Mouse (Mus musculus) olfactory bulb, adult 2 months (tissue): ENCODE data around the gene Usp54. TPM values are rescaled to one million over a fixed set of nuclear protein-coding genes. Genes with fewer than 3 reads are reported as not detected.

Experiments used
- H3K27ac ChIP-seq: fragments of 200-500 bp; 2 replicates; pipeline ENCODE4 v1.5.1; 2012; ENCODE audit warnings: low read depth, low read length; ENCODE audit not compliant: insufficient read depth
- H3K4me1 ChIP-seq: fragments of 200-500 bp; 2 replicates; pipeline ENCODE4 v1.6.1; 2012; ENCODE audit warnings: low read length; ENCODE audit not compliant: control insufficient read depth, insufficient read depth
- H3K4me3 ChIP-seq: fragments of 200-500 bp; 2 replicates; pipeline ENCODE4 v1.5.1; 2012; ENCODE audit warnings: mild to moderate bottlenecking, low read depth, low read length, moderate library complexity; ENCODE audit not compliant: insufficient read depth
- CTCF ChIP-seq: fragments of 200-500 bp; IDR thresholded peaks from 2 replicates; pipeline ENCODE4 v1.5.1; 2012; ENCODE audit warnings: low read depth, mild to moderate bottlenecking, low read length, moderate library complexity; ENCODE audit not compliant: insufficient read depth
- POLR2A ChIP-seq: fragments of 200-500 bp; IDR thresholded peaks from 2 replicates; pipeline ENCODE4 v1.6.1; 2012; ENCODE audit warnings: mild to moderate bottlenecking, low read depth, low read length, moderate library complexity; ENCODE audit not compliant: insufficient read depth
- WGBS: fragments of 180-500 bp; shearing (Covaris S2); methylation state at CpG from one replicate; pipeline ENCODE4 v1.1.7; 2018; 5-methylcytosine and 5-hydroxymethylcytosine counted together
- polyA plus RNA-seq: library from polyadenylated mRNA; stranded (reverse); fragments of >200 nt; gene quantifications from 2 replicates; pipeline ENCODE4 v1.2.4, GENCODE M21; 2012; ENCODE audit warnings: low replicate concordance; ENCODE audit not compliant: missing spikeins, insufficient read depth, insufficient read length

Gene Usp54
- polyA plus RNA-seq, 1 experiment = 58.6 TPM

DNA sequence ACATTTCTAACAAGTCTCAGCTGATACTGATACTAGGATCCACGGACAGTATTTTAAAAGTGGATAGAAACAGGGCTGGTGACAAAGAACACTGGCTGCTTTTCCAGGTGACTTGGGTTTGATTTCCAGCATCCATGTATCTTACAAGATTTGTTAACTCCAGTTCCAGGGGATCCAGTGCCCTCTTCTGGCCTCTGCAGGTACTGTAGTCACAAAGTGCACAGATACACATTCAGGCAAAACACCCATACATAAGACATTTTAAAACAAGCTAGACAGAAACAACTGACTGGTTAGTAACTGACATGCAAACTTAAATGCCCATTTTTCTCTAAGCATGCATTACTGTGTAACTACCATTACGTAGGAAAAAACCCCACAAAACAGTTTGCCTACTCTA, 32.1 kb upstream of the Usp54 start:
- Histone ChIP-seq H3K4me3 (no peak overlapping the region), H3K4me1 (no peaks in the 10 kb centered on the region), H3K27ac (no peak overlapping the region)
- TF ChIP-seq POLR2A = no peak
- TF ChIP-seq CTCF = no peak
- 95% methylated on average over 2 of the region's 2 CpGs for WGBS

DNA sequence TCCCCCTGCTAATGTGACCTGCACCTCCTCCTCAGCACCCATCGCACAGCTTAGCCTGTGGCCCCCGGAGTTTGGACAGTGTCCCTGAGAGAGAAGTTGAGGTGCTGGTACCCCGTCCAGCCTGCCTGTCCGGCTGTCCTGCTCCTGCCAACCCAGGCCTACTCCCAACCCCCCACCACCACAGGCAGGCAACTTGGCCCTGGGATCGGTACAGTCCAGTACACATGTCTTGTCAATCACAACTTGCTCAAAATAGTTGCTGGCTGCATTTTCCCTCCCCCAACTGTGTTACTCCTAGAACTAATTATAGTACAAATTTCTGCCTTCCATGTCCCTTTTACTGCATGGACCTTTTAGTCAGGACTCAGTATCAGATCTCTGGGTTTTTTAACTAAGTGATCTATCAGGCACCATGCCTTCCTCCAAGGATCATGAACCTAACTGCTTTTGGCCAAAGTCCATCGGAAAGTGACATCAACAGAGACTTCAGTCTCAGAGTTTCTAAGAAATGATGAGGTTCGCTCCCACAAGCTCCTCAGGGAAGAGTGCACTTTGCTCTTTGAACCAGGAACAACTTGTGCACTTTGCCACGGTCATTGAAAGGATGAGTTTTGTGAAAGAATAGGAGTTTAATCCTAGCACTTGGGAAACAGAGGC, 27.4 kb upstream of the Usp54 start, which contains the start of gene Synpo2l:
TSS of gene Synpo2l (minus strand) at position 201 of the 657 bp plus-strand sequence.
- Histone ChIP-seq H3K4me3 (no peak within 1 kb of the TSS), H3K27ac (no peak within 1 kb of the TSS), H3K4me1 (peaks cover 6% of the 10 kb centered on the region)
- TF ChIP-seq CTCF = no peak
- no peak for TF ChIP-seq POLR2A
- 74% methylated on average over 8 of the region's 8 CpGs for WGBS

DNA sequence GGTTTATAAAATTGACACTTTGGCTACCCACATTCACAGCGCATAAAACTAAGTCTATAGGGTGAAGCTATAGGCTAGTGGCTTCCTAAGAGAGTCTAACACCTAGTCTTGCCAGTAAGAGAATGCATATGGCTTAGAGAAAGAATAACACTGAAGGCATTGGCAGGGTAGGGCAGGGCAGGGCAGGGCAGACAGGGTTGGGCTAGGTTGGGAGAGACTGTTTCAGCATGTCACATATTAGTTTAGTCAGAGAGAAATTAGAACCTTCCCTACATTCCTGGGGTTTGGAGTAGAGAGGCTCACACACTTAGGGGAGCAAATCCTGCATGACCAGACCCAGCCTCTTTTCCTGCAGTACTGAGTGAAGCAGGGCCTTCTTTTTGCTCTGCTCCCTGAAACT, 26.6 kb upstream of the Usp54 start:
- Histone ChIP-seq H3K4me3 (no peak overlapping the region), H3K27ac (no peak overlapping the region), H3K4me1 (peaks cover 6% of the 10 kb centered on the region)
- TF ChIP-seq CTCF (no peak), POLR2A (no peak)
- WGBS = 82% methylated on average over 1 of the region's 1 CpGs

DNA sequence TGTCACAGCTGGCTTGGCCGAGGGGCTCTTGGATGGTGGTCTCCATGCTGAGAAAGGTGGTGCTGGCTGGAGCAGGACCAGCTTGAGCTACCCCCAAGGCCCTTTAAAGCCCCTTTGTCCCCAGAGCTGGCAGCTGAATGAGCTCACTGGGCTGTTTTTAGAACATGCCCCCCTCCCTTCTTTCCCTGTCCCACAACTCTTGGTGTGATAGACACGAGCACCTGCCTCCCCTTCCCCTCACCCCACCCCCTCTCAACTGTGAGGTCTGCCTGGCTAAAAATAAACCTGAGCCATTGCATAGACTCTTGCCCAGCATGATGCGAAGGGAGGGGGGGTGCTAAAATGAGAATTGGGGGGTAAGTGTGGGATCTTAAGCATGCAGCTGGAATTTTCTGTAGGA, 23.6 kb upstream of the Usp54 start:
- no peak overlapping the region for H3K4me3 ChIP-seq
- H3K27ac ChIP-seq = no peak overlapping the region
- peaks cover 20% of the 10 kb centered on the region for H3K4me1 ChIP-seq
- 15% methylated on average over 3 of the region's 3 CpGs for WGBS
- TF ChIP-seq POLR2A (no peak), CTCF (no peak)

DNA sequence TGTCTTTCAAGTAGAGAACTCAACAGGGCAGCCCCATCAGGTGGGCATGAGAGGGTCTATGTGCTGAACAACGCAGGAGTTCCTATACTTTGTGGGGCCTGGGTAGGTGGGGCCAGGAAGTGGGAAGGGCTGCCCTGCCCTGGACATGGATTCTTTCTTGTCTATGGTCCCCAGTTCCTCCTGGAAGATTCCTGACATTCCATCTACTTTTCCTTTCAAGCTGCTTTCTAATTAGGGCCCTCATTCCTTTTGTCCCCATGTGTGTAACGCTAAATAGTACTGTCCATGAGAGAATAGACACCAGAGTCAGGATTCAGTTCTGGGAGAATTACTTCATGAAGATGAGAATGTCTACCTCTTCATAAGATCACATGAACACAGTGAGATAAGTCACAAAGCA, 22.7 kb upstream of the Usp54 start:
- H3K4me1 ChIP-seq = peaks cover 20% of the 10 kb centered on the region
- WGBS = 72% methylated on average over 2 of the region's 2 CpGs
- H3K27ac ChIP-seq = no peak overlapping the region
- TF ChIP-seq POLR2A (no peak), CTCF (no peak)
- no peak overlapping the region for H3K4me3 ChIP-seq

DNA sequence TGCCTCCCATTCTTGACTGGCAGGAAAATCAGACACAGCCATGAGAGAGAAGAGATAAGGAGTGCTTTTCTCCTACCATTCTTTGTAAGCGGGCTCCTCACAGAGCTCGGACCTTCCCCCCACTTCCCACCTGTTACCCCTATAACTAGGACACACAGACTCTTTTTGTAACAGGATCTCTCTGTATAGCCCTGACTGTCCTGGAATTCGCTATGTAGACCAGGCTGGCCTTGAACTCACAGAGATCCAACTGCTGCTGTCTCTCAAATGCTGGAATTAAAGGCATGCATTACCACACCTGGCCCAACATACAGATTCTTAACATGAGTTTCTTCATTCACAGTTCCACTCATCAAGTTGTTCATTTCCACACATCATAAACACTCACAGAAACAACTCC, 21.9 kb upstream of the Usp54 start:
- H3K4me1 ChIP-seq = peaks cover 20% of the 10 kb centered on the region
- no peak overlapping the region for H3K4me3 ChIP-seq
- 93% methylated on average over 3 of the region's 3 CpGs for WGBS
- no peak overlapping the region for H3K27ac ChIP-seq
- TF ChIP-seq CTCF (no peak), POLR2A (no peak)

DNA sequence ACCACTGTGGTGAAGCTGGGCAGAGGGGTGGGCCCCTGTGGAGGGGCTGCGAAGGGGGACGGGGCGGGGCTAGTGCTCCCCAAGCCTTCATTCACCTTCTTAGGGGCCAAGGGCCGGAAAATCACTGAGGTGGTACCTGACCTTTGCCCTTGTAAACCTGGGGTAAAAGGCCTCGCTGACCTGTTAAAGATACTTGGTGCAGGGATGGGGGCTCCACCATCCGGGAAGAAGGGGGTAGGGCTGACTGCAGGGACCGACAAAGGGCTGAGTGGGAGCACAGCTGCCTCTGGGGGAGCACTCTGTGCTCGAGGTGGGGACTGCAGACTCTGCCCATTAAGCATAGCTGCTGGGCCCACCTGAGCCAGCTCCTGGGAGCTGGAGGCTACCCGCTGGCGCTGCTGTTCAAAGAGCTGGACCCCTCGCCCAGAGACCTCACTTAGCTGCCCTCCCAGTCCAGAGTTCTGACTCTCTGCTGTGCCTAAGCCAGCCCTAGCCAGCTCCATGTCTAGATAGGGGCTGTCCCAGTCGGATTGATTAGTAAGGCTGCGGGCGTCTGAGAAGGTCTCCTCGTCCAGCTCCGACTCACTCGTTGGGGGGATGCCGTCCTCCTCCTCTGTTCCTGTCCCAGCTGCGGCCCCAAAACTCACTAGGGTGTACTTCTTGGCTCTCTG, 20.9 kb upstream of the Usp54 start:
- H3K4me3 ChIP-seq = peak overlapping the region; percentile 78
- H3K27ac ChIP-seq = peak overlapping the region; percentile 68
- H3K4me1 ChIP-seq = peaks cover 20% of the 10 kb centered on the region
- 7% methylated on average over 19 of the region's 19 CpGs for WGBS
- no peak for TF ChIP-seq POLR2A
- TF ChIP-seq CTCF = no peak

DNA sequence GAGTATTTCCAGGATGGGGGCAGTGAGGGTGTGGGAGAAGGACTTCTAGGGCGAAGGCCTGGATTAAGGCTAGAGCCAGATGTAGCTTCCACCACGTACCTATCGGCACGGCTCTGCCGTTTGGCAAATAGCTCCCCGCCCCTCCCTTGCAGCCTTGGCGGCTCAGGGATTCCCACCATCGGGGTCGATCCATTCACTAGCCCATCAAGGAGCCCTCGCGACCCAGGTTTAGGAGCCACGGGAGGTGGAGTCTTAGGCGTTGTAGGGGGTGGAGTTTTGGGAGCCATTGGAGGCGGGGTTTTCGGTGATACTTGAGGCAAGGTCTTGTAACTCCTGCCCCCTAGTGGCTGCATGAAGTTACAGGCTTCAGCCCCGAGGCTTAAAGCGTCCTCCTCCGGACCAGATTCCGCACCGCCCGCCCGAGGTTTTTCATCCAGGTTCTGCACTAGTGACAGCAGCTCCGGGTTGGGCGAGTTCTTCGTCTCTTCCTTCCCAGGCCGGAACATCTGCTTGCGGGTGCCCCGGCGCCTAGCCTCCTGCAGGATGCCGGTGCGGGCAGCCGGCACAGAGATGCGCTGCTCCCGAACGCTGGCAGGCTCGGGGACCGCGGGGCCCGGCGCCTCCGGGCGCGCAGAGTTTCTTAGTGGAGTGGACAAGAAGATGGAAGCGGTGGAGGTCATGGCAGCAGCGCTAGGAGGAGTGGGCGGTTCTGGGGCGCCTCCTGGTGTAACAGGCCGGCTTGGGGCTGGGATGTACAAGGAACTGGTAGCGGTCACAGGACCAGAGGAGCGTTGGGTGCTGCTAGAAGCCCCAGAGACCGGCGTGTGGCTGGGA, 20.2 kb upstream of the Usp54 start:
- peaks cover 20% of the 10 kb centered on the region for H3K4me1 ChIP-seq
- peak overlapping the region; percentile 78 for H3K4me3 ChIP-seq
- WGBS = under 1% methylated on average over 52 of the region's 52 CpGs
- TF ChIP-seq POLR2A (peak; percentile 17; the same call in 1 of the 2 replicates), CTCF (peak; percentile 58)
- H3K27ac ChIP-seq = peak overlapping the region; percentile 68

DNA sequence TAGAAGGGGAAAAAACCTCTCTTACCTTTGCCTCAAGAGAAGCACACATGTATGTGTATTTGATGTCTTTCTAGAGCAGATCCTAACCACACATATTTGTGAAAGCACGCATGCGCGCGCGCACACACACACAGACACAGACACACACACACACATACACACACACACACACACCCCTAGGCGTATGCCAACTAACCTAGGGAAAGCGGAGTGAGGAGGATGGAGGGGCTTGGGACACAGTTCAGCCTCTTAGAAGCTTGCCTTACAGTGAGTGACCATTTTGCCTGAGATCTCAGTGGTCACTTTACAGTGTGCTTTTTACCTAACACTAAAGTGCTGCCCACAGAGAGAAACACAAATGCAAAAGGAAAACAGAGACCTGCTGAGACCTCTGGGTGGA, 18.8 kb upstream of the Usp54 start:
- peaks cover 20% of the 10 kb centered on the region for H3K4me1 ChIP-seq
- H3K4me3 ChIP-seq = no peak overlapping the region
- 97% methylated on average over 7 of the region's 7 CpGs for WGBS
- H3K27ac ChIP-seq = no peak overlapping the region
- TF ChIP-seq POLR2A = no peak
- TF ChIP-seq CTCF = no peak
